Mouse (Mus musculus): Measurements from ENCODE around the gene Ldoc1. TPM values are rescaled to one million over a fixed set of nuclear protein-coding genes. Genes with fewer than 3 reads are reported as not detected.

Ldoc1 gene
- total RNA-seq (2015) (not detected in 2 replicates), total RNA-seq (2017) (not detected in 2 replicates)

- ATAC-seq (ENCODE audit: poor library complexity, severe bottlenecking), result no peak
Measured at GRCm38 (mm10) chrX:61709302-61710033, at the start of gene Ldoc1. Ldoc1 (plus strand) TSS chrX:61709497.

GRCm38 (mm10) chrX:61710131-61710530 is 834 bp downstream of the Ldoc1 start:
- no peak for ATAC-seq (ENCODE audit: poor library complexity, severe bottlenecking)

- peak; percentile 45; the same call in 1 of the 2 replicates for ATAC-seq (ENCODE audit: poor library complexity, severe bottlenecking)
Measured at GRCm38 (mm10) chrX:61722281-61723028, 13.2 kb downstream of the Ldoc1 start.

GRCm38 (mm10) chrX:61723029-61723980 is 14.0 kb downstream of the Ldoc1 start:
- no peak for ATAC-seq (ENCODE audit: poor library complexity, severe bottlenecking)

- ATAC-seq (ENCODE audit: poor library complexity, severe bottlenecking), result no peak
Measured at GRCm38 (mm10) chrX:61727516-61728310, 18.4 kb downstream of the Ldoc1 start.
